Mouse (Mus musculus): ENCODE data around the gene Igsf8. TPM values are rescaled to one million over a fixed set of nuclear protein-coding genes. Genes with fewer than 3 reads are reported as not detected.
A peak's percentile ranks its signal among the peaks of the same experiment; 100 is the strongest.
"Not testable (repeated sequence)": the region's sequence is repeated elsewhere in the genome, so short reads cannot be mapped to it uniquely, and the experiment has no call there.

Igsf8 gene
- 10 to 100 TPM; 24.8 to 26.9 TPM for total RNA-seq (2021)
- long read RNA-seq, experiment 1, transcript Igsf8-201 (7 exons, 2,278 nt), result major isoform, 37 of 64 reads
- long read RNA-seq, experiment 1, partial matches to known transcripts, result 16 of 64 reads
- long read RNA-seq, experiment 1, other reads (novel, unspliced or antisense), result 11 of 64 reads
- long read RNA-seq, experiment 2, transcript Igsf8-201 (7 exons, 2,278 nt), result major isoform, 38 of 62 reads
- long read RNA-seq, experiment 2, partial matches to known transcripts, result 15 of 62 reads
- long read RNA-seq, experiment 2, other reads (novel, unspliced or antisense), result 9 of 62 reads

GRCm38 (mm10) chr1:172261477-172262078, at the start of gene Igsf8:
Gene Igsf8, plus strand, starts transcription at chr1:172261641.
- no peak for DNase-seq (ENCODE audit: low spot score in 2 of 2)

- DNase-seq (ENCODE audit: low spot score in 2 of 2), result no peak
These were observed 48.7 kb upstream of the Igsf8 start for GRCm38 (mm10) chr1:172212776-172213175.

- DNase-seq (ENCODE audit: low spot score in 2 of 2), result no peak
These were observed 47.7 kb upstream of the Igsf8 start for GRCm38 (mm10) chr1:172213771-172214170.

DNA sequence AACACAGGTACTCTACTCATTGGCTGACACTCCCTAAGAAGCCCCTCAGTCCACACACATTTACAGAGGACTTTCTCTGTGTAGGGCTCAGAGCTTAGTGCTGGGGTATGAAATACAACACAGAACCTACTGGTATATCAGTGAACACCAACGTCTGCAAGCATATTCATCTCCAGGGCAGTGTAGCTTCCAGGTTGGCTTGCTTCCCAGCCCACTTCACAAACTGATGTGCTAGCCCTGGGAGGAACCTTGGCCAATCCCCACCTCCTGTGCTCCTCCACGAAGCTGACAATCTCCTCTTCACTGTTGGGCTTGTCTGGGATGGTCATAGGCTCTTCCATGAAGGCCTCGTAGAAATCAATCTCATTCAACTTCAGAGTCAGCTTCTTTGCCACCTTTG, 46.7 kb upstream of the Igsf8 start:
- peak in 1 of 2 experiments; percentile 63 for DNase-seq (ENCODE audit: low spot score in 2 of 2)

DNA sequence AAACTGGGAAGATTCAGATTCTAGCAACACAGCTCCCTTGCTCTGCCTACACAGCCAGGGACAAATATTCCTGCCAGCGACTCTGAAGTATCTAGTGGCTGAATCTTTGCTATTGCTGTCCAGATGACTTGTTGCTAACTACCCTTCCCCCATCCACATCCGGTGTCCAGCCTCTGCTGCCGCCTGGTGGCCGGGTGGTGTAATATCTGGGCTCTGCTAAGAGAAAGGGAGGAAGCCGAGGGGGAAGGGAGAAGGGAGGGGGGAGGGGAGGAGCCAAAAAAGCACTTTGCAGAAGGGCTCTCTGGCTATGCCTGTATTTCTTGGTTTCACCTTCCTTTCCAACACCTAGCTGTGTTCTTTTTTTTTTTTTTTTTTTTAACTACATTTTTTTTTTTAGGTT, 44.3 kb upstream of the Igsf8 start:
- peak; percentile 90 to 91 for DNase-seq (ENCODE audit: low spot score in 2 of 2)

GRCm38 (mm10) chr1:172218164-172218910, 43.1 kb upstream of the Igsf8 start:
- no peak for DNase-seq (ENCODE audit: low spot score in 2 of 2)

DNA sequence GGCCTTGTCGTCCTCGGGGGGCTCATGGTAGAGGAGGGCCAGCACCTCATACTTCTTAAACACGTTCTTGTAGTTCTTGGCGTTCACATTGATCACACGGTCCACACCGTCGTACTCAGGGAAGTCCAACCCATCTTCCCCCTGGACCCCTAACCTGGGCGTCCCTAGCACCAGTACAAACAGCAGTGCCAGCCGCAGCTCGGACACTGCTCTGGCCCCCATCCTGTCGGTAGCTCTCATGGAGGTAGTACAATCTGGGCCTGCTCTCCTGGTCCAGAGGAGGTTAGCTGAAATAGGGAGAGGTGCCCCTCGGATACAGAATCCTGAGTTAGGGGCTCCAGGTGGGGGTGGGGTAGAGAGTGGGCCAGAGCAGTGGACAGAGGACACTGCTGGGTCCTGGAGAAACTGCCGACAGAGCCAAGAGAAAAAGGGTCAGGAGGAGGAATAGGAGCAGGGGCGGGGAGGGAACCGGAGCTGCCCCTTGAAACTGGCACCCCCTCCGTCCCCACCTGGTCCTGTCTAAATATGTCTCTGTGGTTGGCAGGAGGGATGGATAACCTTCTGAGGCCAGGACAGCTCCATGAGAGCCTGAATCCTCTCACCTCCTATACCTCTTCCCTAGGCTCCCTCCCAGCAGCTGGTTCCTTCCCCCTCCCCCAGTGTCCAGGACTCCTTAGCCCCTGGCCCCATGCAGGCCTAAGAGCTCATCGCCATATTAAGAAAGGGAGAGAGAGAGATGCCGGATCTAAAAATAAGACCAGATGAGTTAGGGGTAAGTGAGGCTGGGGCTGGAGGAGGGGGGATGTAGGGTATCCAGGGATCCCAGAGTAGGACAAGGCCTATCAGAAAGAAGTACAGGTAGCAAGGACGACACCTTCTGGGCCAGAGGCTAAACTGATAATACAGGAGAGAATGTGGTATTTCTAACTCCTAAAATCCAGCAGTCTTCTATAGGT, 41.7 kb upstream of the Igsf8 start, which contains the start of gene Casq1:
Gene Casq1, minus strand, starts transcription at position 418 of the 956 bp plus-strand sequence.
- no peak for DNase-seq (ENCODE audit: low spot score in 2 of 2)

- peak; percentile 57 to 81 for DNase-seq (ENCODE audit: low spot score in 2 of 2)
These were observed 41.0 kb upstream of the Igsf8 start for GRCm38 (mm10) chr1:172220414-172220813.

- DNase-seq (ENCODE audit: low spot score in 2 of 2), result no peak
These were observed 40.0 kb upstream of the Igsf8 start for GRCm38 (mm10) chr1:172221297-172222063.

DNA sequence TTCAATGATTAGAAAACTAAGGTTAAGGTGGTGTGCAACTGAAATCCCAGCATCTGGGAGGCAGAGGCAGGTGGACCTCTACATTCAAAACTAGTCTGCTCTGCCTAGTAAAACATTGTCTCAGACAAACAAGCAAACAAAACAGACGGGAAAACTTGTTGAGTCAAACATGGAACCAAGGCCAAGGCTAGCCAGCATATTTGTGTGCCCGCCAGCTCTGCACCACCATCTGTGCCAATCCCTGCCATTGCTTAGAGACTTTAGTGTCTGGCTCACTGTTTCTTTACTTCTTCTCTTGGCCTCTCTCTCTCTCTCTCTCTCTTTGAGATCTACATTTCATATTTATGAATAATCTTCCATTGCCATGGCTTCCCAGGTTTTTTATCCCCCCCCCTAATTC, 33.2 kb upstream of the Igsf8 start:
- DNase-seq (ENCODE audit: low spot score in 2 of 2), result no peak

DNA sequence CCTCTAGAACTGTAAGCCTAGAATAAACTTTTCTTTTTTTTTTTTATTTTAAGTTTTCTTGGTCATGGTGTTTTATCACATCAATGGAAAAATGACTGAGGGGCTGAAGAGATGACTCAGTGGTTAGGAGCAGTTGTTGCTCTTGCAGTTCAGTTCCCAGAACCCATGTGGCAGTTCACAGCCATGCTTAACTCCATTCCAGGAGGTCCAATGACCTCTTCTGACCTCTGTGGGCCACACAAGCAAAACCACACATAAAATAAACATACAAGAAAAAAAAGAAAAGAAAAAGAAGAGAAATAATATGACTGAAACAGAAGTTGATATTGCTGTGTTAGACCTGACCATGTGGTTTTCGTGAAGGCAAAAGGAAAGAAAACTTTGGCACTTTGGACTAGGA, 32.2 kb upstream of the Igsf8 start:
- DNase-seq (ENCODE audit: low spot score in 2 of 2), result no peak

DNA sequence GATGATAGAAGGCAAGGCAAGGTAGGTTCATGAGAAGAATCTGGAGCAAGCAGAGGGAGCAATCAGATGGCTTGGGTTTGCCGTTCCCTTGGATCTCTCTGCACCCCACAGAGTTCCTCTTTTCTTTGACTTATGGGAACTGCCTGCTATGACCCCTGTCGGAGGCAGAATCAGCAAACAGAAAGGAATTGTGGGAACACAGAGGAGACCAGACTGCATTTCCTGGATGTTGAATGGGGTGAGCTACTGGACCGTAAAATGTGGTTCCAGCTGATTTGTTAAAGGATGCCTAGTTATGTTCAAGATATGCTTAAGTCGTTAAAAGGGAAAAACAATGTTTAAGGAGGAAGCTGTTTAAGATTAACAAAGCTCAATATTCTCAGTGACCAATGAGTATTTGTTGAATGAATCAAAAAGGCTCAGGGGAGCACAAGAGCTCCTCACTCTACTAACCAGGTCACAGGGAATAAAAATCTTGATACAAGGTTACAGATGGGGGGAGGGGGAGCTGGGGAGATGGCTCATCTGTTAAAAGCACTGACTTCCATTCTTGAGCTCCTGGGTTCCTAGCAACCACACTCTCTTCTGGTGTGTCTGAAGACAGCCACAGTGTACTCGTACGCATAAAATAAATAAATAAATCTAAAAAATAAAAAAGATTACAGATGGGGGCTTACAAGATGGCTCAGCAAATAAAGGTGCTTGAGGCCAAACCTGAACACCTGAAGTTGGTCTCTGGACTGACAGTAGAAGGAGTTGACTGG, 20.3 kb upstream of the Igsf8 start:
- no peak for DNase-seq (ENCODE audit: low spot score in 2 of 2)

DNA sequence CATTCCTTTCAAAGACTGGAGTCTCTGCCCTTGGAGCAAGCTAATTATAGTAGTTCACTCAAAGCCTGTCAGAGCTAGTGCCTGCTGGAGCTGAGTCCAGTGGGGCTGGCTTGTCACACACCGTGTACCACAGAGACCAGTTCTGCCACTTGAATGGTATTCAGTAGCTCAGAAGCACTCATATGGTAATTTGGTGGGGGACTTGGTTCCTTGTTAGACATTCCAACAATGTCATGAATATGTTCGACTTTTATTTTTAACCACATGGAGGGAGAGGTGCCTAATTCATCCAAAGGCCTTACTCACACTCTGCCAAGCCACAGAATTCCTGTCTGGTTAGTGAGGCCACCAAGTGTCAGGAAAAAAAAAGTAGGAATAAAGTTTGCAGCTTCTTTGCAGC, 19.0 kb upstream of the Igsf8 start:
- no peak for DNase-seq (ENCODE audit: low spot score in 2 of 2)

DNA sequence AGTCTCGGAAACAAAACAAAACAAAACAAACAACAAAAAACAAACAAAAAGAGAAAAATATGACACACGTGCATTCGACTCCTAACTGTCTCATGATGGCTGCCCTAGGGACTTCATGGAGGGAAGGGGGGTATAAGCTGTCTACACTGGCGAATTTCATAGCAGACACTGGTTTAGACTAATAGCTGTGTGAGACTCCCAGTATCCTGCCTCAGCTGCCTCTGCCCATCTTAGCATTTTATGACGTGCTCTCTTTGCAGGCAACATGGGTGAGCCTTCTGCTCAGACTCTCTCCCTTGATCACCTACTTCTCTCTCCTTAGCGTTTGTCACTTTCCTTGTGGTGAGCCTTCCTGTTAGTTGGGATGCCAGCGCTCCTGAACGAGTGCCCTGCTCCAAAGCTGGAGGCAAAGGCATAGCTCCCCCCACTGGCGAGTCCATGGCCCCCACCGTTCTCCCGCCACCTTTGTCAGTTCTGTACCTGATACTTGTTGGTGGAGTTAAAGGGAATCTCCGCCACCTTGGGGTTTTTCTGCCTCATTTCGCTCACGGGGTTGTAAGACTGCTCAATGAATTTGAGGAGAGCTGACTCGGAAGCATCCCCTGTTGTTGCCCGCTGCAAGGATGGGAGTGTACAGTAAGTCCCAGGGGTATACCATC, 17.8 kb upstream of the Igsf8 start:
- peak in 1 of 2 experiments; percentile 38 for DNase-seq (ENCODE audit: low spot score in 2 of 2)

DNA sequence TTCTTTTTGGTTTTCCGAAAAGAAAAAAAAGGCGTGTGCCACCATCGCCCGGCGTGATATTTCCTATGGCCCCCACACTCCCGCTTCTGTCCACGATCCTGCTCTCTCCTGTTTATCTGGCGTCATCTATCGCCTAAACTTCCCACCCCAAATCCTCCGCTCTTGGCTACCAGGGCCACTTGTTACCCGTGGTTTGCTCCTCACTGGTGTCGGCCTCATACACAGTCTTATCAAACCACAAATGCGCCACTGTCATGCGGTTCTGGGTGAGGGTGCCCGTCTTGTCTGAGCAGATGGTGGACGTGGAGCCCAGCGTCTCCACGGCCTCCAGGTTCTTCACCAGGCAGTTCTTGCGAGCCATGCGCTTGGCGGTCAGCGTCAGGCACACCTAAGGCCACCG, 16.8 kb upstream of the Igsf8 start:
- DNase-seq (ENCODE audit: low spot score in 2 of 2), result not testable (repeated sequence)

GRCm38 (mm10) chr1:172247216-172247615, 14.2 kb upstream of the Igsf8 start:
- no peak for DNase-seq (ENCODE audit: low spot score in 2 of 2)

GRCm38 (mm10) chr1:172247679-172248078, 13.8 kb upstream of the Igsf8 start:
- DNase-seq (ENCODE audit: low spot score in 2 of 2), result peak in 1 of 2 experiments; percentile 27

DNA sequence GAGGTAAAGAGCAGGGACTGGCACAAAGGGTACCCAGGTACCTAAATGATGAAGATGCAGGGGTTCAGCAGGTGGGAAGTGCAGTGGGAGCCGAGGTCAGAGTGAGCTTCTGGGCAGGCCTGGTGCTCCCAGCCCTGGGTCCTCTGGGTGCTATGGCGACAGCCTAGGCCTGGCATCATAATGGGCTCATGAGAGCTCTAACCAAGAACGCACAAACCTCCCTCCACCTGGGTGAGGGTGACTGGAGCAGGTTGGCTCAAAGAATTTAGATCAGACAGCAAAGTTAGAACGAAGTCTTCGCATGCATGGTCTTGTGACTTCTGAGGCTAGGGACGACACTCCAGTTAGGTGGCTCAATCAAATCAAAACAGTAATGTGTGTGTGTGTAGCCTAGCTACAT, 3.1 kb upstream of the Igsf8 start, which contains the start of gene Atp1a4:
Gene Atp1a4, minus strand, starts transcription at position 101 of the 400 bp plus-strand sequence.
- DNase-seq (ENCODE audit: low spot score in 2 of 2), result no peak

DNA sequence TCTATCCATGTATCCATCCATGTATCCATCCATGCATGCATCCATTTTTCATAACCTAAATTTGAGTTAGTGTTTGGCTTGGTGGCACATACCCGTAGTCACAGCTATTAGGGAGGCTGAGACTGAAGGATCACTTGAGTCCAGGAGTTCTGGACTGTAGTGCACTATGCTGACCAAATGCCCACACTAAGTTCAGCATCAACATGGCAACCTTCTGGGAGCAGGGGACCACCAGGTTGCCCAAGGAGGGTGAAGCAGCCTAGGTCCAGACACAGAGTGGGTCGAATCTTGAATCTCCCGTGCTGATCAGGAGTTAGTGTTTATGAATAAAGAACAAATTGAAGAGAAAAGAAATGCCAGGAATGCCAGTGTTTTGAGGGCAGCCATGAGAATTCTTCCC, 9.8 kb downstream of the Igsf8 start:
- no peak for DNase-seq (ENCODE audit: low spot score in 2 of 2)

Measured in gastrocnemius, postnatal 4 days (tissue).